Mouse (Mus musculus) right cerebral cortex, postnatal 36 days (tissue): ENCODE data around the gene Fam3c.

Experiments used
- DNase-seq, 2 experiments: peaks; one replicate each; pipeline ENCODE4 v3.0.0; 2022; ENCODE audit warnings: low spot score in 2 of 2, mixed read lengths in 1 of 2

Fam3c gene

DNA sequence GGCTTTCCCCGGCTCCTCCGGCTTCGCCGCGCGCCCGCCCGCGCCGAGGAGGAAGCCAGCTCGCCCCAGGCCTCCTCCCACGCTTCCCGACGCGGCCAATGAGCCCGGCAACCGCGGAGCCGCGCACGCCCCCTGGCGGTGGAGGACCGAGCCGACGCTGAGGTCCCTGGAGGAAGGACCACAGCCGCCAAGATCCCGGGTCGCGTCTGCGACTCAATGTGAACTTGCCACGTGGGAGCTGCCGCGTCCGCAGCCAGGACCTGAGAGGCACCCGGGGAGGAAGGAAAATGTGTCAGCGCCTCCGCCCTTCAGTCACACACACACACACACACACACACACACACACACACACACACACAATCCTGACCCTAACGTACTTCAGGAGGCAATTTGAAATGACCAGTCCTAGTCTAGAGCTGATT lies at the start of gene Fam3c:
Gene Fam3c (minus strand): TSS at position 158 of the 422 bp plus-strand sequence.
- DNase-seq: peak; percentile 85 to 86

DNA sequence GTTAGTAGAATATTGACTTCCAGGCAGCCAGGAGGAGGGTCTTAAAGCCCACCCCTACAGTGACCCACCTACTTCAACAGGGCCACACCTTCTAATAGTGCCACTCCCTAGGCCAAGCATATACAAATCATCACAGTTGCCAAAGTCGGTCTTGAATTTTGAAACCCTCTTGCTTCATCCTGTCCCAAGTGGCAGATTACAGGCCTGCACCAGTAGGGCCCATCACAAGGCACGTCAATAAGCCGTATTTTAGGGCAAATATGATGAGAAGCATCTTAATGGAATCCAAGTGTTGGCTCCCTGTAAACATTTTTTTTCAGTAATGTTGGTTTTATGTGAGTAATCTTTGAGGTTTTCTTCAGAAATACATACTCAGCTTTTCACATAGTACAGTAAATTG lies 49.0 kb upstream of the Fam3c start:
- DNase-seq: no peak

DNA sequence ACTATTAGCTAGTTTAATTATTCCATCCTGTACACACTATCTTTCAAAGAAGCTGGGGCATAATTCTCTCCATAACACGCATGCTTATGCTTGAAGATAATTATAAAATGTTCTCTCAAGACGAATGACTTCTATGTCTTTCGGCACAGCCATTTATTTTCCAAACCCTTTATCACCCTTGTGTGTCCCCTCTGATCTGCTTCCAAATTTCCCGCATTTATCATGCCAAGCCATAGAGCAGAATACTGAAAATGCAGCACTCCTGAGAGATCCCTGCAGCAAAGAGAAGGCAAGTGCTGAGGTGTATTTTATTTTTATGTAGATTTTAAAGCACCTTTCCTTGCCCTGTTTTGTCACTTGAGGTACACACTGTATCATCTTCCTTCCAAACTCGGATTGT lies 47.7 kb upstream of the Fam3c start:
- no peak for DNase-seq

DNA sequence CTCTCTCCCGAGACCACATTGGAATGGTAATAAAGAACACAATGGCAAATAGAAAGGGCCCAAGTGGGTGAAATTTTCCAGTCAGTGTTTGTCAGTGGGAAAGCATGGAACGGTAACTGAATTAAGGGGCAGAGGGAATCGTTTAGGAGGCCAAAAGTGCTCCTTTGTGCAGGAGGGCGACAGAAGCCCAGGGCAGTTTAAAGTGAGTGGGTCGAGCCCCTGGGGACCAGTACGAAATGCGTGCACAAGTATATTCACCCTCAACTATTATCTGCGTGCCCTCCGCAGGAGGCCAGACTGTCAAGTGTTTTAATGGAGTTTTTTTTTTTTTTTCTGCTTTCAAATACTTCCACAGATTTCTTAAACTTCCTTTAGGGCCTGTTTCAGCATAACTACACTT lies 47.3 kb upstream of the Fam3c start:
- no peak for DNase-seq

DNA sequence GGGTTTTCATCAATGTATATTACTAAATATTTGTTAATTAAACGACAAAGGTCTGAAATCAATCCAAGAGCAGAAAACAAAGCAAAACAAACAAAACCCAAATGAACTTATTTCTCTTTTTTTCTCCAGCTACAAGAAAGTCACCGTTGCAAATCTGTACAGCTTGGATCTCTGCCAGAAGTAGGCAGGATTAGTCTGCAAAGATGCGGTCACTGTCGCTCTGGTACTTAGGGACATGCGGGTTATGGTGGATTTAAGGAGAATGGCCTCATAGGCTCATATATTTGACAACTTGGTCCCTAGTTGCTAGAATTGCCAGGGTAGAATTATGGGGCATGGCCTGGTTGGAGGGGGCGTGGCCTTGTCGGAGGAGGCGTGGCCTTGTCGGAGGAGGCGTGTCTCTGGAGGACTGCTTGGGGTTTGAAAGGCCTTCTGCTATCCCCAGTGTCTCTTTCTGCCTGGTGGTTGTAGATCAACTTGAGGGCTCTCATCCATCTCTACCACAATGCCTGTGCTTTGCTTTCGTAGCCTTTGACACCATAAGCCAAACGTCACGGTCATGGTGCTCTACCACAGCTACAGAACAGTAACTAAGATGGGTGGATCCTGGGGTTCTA lies 46.6 kb upstream of the Fam3c start:
- no peak for DNase-seq

DNA sequence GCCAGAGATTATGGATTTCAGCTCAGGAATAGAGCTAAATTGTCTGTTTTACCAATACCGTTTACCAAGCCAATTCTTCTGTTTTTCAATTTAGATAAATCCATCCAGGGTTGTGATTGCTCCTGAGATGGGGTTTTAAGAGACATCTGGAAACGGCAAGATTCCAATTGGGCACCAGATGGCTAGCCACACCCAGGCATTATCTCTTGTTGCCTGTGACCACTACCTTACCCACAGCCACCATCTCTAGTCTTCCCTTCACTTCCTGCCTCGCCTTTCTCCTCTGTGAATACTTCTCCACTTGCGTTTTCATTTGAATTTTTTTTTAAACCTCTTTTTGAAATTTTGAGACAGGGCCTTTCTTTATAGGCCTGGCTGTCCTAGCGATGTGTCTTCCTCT lies 46.0 kb upstream of the Fam3c start:
- no peak for DNase-seq

DNA sequence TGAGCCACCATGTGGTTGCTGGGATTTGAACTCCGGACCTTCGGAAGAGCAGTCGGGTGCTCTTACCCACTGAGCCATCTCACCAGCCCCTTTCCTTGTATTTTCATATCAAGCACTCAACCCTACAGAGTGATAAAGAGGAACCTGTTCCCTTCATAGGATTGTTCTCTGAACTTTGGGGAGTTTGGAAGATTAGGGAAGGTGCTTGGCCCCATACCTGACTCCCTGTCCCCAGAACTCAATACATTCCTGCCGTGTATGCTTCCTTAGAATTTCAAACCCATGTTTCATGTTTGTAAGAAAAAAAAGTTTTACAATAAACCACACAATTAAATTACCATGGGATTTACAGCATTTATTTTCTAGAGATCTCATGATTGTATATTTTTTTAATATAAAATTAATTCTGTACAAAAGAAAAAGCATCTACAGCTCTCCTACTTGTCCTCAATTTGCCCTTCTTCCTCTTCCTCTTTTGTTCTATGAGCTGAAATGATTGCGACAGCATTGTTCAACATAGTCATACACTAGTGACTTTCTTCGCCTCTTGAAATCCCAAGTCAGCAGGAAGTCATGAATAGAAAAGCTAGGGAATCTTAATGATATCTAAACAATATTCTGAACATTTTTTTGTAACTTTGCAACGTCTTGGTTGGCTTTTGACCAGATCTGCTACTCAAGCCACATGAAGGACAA lies 42.2 kb upstream of the Fam3c start:
- DNase-seq: no peak

DNA sequence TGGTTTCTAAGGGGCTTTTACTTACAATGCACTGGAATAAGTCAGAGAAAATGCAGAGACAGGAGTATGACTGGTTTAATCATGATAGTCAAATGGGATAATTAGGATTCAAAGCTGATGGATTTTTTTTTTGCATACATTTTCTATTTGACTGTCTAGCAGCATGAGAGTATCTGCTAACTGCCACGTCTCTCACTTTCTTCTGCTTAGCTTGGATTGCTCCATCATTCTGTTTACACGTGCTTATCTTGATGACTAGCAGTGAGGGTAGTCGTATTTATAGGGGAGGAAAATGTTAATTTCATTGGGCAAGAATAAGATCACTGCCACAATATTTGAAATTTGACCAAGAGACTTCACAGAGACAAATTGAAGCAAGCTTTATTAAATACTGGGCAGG lies 39.2 kb upstream of the Fam3c start:
- no peak for DNase-seq

DNA sequence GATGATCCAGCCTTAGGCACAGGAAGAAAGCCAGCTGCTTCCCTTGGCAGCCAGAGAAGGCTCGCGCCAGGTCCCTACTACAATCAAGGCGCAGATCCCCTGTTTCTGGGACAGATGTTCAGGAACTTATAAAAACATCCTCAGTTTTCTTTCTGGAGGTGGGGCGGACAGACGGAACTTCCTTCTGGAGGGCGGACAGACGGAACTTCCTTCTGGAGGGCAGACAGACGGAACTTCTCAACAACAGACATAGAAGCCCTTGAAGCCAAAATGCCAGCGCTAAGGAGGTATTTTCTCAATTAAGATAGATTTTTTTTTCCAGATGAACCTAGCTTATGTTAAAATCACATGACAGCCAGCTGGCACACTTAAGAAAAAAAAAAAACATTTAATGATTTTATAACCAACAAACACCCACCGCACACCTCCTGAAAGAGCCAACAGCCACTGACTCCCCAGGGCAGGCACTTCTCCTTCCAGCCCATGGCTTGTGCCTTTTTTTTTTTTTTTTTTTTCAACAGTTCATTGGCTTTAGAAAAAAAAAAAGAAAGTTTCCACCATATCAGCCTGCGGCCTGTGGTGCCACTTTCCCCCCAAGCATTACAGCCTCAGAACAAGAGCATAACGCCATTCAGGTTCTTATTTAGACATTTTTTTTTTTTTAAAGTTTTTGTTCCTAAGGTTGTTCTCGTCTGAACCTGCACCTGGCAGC lies 34.8 kb upstream of the Fam3c start:
- no peak for DNase-seq

DNA sequence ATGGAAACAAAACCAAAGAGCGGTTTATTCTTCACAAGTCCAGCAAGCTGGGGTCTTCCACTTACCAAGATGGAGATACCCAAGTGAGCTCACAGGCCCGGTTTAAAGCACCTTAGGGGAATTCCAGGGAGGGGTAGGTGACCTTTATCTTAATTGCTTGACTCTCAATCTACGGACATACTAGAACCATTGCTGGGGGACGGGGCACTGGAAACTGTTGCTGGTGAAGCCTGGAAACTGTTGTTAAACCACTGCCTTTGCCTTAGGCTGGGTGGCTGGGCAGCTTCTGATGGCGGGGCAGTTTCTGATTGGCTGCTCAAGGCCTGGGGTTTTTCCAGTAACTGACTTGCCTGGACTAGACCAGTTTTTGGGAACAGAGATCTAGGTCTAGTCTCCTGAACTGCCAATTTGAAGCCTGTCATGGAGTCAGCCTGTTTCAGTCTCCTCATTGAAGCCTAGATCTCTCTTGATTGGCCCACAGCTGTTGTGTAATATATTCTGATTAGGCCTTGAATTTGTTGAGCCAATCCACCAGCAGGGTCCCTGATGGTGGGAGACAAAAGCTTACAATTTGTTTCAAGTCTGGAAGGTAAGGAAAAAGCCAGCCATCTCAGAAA lies 29.3 kb upstream of the Fam3c start:
- no peak for DNase-seq

DNA sequence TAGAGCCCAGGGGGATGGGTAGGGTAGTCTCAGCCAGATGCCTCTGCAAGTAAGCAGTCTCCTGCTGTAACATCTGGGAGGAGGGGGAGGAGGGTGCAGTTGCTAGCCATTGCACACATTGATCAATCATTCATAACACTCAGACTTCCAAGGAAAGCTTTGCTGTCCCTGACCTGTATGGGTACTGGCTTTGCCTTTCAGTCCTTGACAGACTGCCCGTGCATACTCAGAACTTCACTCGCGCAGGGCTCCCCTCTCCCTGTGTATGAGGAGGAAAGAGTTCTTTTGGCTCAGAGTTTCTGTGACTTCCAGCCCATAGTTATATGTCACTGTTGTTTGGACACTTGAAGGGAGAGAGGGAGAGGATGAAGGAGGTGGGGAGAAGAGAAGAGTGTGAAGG lies 24.2 kb upstream of the Fam3c start:
- no peak for DNase-seq

DNA sequence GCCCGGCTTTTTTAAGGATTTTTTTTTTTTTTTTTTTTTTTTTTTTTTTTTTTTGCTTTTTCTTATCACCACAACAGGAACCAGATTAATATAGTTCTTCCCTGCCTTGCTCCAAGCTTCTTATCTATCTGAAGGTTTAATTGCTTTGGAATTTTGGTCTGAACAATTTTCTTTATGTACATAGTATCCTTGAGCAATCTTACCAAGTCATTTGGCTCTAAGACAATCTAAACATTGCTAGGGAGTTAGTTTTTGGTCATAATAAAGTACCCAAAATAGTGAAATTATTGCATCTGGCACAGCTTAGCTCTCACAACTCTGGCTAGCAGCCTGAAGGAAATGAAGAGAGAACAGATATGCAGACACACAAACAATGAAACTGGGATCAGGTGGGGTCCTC lies 23.8 kb upstream of the Fam3c start:
- DNase-seq: no peak

DNA sequence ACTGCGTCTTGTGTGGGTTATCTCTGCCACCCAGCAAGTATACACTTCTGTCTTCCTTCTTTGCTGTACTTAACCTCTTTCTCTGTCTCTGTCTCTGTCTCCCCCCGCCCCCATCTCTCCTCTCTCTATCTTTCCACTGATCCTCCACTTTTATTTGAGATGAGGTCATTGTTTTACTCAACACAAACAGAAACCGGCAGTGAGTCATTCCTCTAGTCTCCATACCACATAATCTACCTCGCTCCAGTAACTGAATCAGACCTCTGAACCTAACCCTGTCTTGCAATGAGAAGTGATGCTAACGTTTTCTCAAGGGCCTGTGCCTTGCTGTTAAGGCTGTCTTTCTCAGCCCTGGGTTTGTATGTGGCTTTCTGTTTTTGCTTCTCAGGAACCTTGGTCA lies 22.4 kb upstream of the Fam3c start:
- DNase-seq: no peak

DNA sequence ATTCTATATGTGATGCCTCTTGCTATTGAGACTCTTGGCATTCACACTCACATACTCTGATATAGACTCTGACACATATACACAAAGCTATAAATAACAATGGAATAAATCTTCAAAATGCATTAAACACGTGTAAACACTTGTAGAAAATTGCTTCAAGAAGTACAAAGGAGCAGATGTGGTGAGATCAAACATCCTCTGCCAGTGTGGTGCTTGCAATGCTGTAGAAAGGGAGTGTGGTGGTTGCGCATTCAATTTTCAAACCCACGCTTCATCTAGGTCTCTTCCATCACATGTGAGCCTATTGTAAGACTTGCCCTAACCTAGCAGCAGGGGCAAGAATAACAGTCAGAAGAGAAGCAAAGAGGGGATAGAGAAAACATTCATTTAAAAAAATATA lies 18.7 kb upstream of the Fam3c start:
- DNase-seq: no peak

DNA sequence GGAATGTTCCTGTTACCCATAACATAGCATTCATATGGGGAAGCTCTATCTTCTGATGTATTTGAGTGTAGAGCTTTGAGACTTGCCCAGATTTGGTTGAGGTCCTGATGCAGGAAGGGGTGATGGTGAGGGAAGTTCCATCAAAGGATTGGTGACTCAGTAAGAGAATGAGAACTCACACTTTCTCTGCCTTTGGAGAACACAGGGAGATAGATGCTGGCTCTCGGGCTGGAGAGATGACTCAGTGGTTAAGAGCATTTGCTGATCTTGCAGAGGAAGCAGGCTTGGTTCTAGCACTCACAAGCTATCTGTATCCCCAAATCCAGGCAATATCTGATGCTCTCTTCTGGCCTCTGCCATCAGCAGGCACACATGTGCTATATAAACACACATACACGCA lies 17.4 kb upstream of the Fam3c start:
- peak; percentile 17 to 29 for DNase-seq

DNA sequence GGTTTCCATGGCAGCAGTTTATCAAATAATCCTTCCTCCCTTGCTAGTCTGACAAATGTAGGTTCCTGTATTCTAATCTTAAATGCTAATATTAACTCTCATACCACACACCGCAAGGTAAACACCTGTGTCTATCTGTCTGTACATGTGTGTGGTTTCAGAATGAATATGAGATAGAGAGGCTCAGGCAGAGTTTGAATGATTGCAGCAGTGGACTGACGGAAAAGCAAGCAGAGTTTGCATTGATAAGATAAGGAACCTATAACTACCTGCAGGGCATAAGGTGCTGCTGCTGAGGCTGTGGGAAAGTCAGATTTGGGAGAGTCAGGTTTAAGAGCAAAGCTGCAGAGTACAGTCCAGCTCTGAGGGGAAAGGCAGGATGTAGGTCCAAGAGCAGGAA lies 10.9 kb upstream of the Fam3c start:
- DNase-seq: no peak

DNA sequence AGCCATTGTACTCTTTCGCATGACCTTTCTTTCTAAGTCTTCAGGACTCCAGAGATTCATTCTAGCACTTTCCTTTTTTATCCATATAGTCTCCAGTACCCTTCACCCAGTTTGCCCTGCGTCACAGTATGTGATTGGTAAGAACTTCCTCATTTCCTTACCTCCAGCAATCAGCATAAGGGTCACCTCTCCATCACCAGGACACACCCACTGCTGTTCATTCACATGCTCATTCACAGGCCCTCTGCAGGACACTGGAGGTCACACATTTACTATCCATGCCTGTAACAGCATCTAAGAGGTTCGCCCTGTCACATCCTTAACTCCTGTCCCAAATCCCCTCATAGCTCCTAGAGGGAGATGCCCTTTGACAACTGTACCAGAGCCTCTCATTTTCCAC lies 7.5 kb upstream of the Fam3c start:
- DNase-seq: no peak

DNA sequence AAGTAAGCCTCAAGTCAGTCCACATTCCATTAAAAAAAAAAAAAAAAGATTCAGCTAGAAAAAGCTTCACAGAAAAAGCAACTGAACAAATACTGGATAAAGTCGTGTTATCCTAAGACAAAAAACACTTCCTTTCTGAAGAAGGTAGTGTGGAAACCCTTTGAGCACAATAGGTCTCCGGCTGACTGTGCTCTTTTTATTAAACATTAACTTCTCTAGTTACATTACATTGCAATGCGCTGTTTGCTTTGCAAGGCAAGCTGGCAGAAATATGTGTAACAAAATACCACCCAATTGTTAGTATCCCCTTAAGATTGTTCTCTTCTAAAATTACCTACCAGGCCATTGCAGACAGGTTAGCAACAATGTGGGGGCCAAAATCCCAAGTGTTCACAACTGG lies 5.9 kb upstream of the Fam3c start:
- DNase-seq: no peak

DNA sequence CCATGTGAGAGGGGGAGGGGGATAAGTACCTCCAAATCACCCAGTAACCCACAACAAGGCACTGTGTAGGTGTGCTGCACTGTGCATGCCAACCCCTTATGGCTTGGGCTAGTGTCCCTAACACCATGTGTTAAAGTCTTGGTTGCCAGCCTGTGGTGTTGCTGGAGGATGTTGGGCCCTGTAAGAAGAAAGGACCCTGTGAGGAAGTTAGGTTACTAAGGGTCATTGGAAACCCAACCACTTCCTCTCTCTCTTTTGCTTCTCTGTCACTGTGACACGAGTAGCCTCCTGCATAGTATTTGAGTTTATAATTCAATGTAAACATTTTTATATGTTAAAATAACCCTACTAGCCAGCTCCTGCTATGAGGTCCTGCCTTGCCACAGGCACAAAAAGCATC lies 3.0 kb upstream of the Fam3c start:
- DNase-seq: no peak

DNA sequence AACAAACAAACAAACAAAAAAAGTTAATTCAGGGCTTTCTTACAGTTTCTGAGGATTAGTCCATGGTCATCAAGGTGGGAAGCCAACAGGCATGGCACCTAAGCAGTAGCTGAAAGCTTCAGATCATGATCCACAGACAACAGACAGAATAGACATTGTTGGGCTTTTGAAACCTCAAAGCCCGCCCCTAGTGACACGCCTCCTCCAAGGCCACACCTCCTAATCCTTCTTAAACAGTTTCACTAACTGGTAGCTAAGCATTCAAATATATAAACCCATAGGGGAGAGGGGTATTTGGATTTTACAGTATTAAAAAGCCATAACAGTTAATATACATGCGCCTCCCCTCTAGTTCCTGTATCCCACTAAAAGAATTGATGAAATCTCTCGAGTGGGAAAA lies 1.3 kb upstream of the Fam3c start:
- DNase-seq: no peak

DNA sequence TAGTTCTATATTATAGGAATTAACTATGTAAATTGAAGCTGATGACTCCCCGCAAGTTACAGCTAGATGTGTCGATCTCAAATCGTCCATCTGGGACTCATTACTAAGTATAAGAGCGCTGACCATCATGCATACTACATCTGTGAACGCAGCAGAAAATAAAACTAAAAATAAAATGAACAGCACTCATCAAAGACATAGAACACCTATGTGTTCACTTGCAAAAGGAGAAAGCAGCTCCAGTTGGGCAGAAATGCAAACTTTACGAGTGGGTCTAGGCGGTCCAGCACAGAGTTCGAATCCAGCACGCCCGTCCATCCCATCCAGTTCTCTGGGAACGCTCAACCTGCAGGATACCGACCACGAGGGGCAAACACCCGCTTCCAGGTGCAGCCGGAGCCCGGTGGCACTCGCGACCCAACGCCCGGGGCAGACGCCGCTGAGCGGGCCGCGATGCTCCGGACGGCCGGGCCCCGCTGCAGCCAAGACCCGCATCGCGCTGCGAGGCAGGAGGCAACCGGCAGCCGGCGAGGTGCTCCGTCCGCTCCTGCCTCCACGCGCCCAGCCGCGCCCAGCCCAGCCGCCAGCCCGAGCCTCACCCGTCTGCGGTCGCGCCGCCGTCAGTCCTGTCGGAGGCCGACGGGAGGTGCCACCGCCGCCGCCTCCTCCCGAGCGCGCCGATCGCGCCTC lies 502 bp downstream of the Fam3c start:
- DNase-seq: no peak

DNA sequence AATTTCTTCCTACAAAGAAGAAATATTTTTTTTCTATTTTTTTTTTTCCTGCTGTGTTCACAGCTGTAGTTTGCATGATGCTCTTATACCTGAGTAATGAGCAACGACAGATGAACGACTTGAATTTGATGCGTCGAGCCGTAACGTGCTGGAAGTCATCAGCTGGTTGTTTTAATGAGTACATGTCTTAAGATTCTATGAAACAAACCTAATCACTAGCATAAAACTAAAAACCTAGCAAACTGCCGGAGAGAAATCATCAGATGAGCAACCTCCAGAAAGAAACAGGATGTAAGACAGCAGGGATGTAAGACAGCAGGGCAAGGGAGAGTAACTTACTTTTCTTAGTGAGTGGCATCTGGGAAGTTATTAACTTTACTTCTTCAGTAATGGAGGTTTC lies 1.4 kb downstream of the Fam3c start:
- no peak for DNase-seq
